In the genomic region with DNA sequence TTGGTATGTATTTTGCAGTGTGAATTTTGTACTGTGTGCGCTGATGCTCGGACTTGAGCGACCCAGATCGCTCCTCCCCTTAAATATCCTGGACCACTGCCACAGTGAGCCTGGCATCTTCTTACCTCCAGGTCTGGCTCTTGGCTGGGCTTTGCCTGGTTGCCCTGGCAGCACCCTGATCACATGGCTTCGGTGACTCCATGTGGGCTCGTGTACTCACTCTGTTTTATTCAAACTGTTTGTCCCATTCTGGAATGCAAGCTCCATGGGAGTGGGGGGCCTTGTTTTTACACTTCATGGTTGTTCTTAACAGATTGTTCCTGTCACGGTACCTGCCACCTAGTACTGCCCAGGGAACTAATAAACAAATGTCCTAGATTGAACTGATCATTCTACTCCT, we compare ENCODE assay signal across 8 mouse cellular contexts. TPM values are rescaled to one million over a fixed set of nuclear protein-coding genes. Genes with fewer than 3 reads are reported as not detected.
DNase-seq lines count a peak whose midpoint lies in the region; ATAC-seq and TF ChIP-seq lines count a peak whose summit lies in the region.
"Had no signal": no experiment of that assay in that cellular context is flagged by ENCODE, and none has a peak within 500 bp of the region (broad histone marks: within the 10 kb centered on the region; RNA-seq: fewer than 3 reads in every experiment).

No protein-coding gene starts in this region.

- no peaks in the 10 kb centered on the region for H3K27me3 ChIP-seq in liver, adult 2 months (ENCODE audit: control insufficient read depth, insufficient read depth, low read length)
- no peaks in the 10 kb centered on the region for H3K27me3 ChIP-seq in liver, embryonic 11.5 days (replicated peaks; ENCODE audit: control insufficient read depth, insufficient read depth, low read length)
- H3K27me3 ChIP-seq in myocyte (ENCODE audit: control insufficient read depth, insufficient read depth, insufficient read length) = no peaks in the 10 kb centered on the region

- TF ChIP-seq CTCF in liver, adult 2 months (IDR thresholded peaks at IDR 0.05; ENCODE audit: low read depth, low read length) = no peak

- H3K4me2 ChIP-seq in liver, embryonic 11.5 days = no peak overlapping the region
- peak overlapping the region; percentile 58 for H3K4me2 ChIP-seq in myocyte (ENCODE audit: low read depth)

- peak overlapping the region; percentile 79 for H3K27ac ChIP-seq in liver, adult 2 months (replicated peaks; ENCODE audit: insufficient read depth, low read depth, low read length)
- no peak overlapping the region for H3K27ac ChIP-seq in liver, embryonic 11.5 days (ENCODE audit: low read depth, low read length)

- ATAC-seq in liver, embryonic 11.5 days (replicated peaks; ENCODE audit: low FRiP score) = no peak
- ATAC-seq: midbrain, embryonic 16.5 days had no signal

- H3ac ChIP-seq in myocyte (ENCODE audit: control insufficient read depth, insufficient read length) = no peak overlapping the region

- TF ChIP-seq POLR2A in liver, adult 2 months (IDR thresholded peaks at IDR 0.05; ENCODE audit: extremely low read depth, insufficient read depth, low read length) = no peak
- TF ChIP-seq POLR2A in myocyte (IDR thresholded peaks at IDR 0.05; ENCODE audit: insufficient read length, low read depth) = no peak

- DNase-seq in liver, adult 2 months (ENCODE audit: extremely low read depth, low read depth, low spot score) = peak; percentile 97
- DNase-seq in liver, embryonic 11.5 days (ENCODE audit: low spot score) = no peak
- peak; percentile 84 for DNase-seq in adrenal gland, postnatal 14 days
- DNase-seq in gastrocnemius, adult 8-10 months (ENCODE audit: low spot score in 2 of 2) = peak; percentile 82 to 83
- no peak for DNase-seq in frontal cortex, postnatal 10 days (ENCODE audit: low spot score in 2 of 2)
- DNase-seq in left cerebral cortex, adult 11 months (ENCODE audit: low spot score) = no peak

- H3K79me2 ChIP-seq in liver, adult 2 months (ENCODE audit: control insufficient read depth, insufficient read depth, low read length) = peaks cover 16% of the 10 kb centered on the region
- peaks cover 26% of the 10 kb centered on the region for H3K79me2 ChIP-seq in myocyte (ENCODE audit: control insufficient read depth, insufficient read depth)

- H3K36me3 ChIP-seq in liver, adult 2 months (ENCODE audit: control insufficient read depth, insufficient read depth, low read length) = no peaks in the 10 kb centered on the region; the same call in 1 of the 2 replicates
- H3K36me3 ChIP-seq in liver, embryonic 11.5 days (ENCODE audit: control insufficient read depth, insufficient read depth, low read length) = no peaks in the 10 kb centered on the region
- H3K36me3 ChIP-seq in myocyte (ENCODE audit: control insufficient read depth, insufficient read depth) = no peaks in the 10 kb centered on the region

- WGBS in liver, adult 2 months = 28% methylated on average over 7 of the region's 7 CpGs
- WGBS in liver, embryonic 11.5 days = 74% methylated on average over 7 of the region's 7 CpGs

- no peak overlapping the region for H3K9ac ChIP-seq in liver, adult 2 months (ENCODE audit: low read depth, low read length)
- no peak overlapping the region for H3K9ac ChIP-seq in liver, embryonic 11.5 days (ENCODE audit: low read depth, low read length)

- H3K9me3 ChIP-seq in liver, embryonic 11.5 days (ENCODE audit: control insufficient read depth, low read length) = no peaks in the 10 kb centered on the region

- H3K4me1 ChIP-seq in liver, adult 2 months (ENCODE audit: control insufficient read depth, insufficient read depth, low read length) = peaks cover 36% of the 10 kb centered on the region
- H3K4me1 ChIP-seq in liver, embryonic 11.5 days (replicated peaks; ENCODE audit: control insufficient read depth, insufficient read depth, low read length) = peaks cover 19% of the 10 kb centered on the region

- H3K4me3 ChIP-seq in liver, adult 2 months (ENCODE audit: insufficient read depth, low read depth, low read length) = no peak overlapping the region
- H3K4me3 ChIP-seq in liver, embryonic 11.5 days (ENCODE audit: low read depth, low read length) = no peak overlapping the region
- H3K4me3 ChIP-seq in myocyte = no peak overlapping the region

TF ChIP-seq in myocyte, 11 proteins besides CTCF, POLR2A, EP300 and RAD21:
- no peak for TF ChIP-seq MYOG (IDR thresholded peaks at IDR 0.05; ENCODE audit: control insufficient read depth in 1 of 3, insufficient read depth in 1 of 3, insufficient read length in 2 of 3, low read depth in 2 of 3)
- TF ChIP-seq USF1 (IDR thresholded peaks at IDR 0.05; ENCODE audit: low read depth) = peak; percentile 37
TF ChIP-seq in myocyte: peak in this region for 1.

RNA-seq across cellular contexts. Expression of a gene that starts 1.3 kb away (rescaled TPM):
- total RNA-seq in liver, adult 2 months (2014; rRNA removed) = 14.3 and 21.5 TPM in 2 replicates
- polyA plus RNA-seq in liver, adult 2 months (2012; rRNA removed) = 11.0 and 12.7 TPM in 2 replicates
- 21.9 and 23.2 TPM in 2 replicates for polyA plus RNA-seq in liver, embryonic 11.5 days (2014; fragmentation: Nextera tagmentation; extraction: Ambion mirVana)
- 30.6 and 36.6 TPM in 2 replicates for total RNA-seq in adrenal gland, postnatal 14 days (2021)
- total RNA-seq in gastrocnemius, adult 8-10 months (2022) = 10 to 100 TPM in 3 of 4 experiments, 1 to 10 TPM in 1; 7.7 to 14.5 (median 13.0) TPM
- polyA plus RNA-seq in myocyte (2012; fragmentation: generic; extraction: Trizol) = 34.3 TPM

RNA-seq across cellular contexts. Expression of a gene that starts 37.5 kb away (rescaled TPM):
- 6.5 and 8.2 TPM in 2 replicates for total RNA-seq in liver, adult 2 months (2014; rRNA removed)
- polyA plus RNA-seq in liver, adult 2 months (2012; rRNA removed) = 23.4 and 25.2 TPM in 2 replicates
- polyA plus RNA-seq in liver, embryonic 11.5 days (2014; fragmentation: Nextera tagmentation; extraction: Ambion mirVana) = 16.8 and 16.9 TPM in 2 replicates
- total RNA-seq in adrenal gland, postnatal 14 days (2021) = 32.1 and 36.3 TPM in 2 replicates
- 10 to 100 TPM; 41.7 to 44.1 (median 42.9) TPM for total RNA-seq in gastrocnemius, adult 8-10 months (2022)
- 31.1 TPM for polyA plus RNA-seq in myocyte (2012; fragmentation: generic; extraction: Trizol)

Comparison
In these comparisons a context has a peak if more than half of its experiments do, and no peak if none do; other contexts are left out.
1. DNase-seq: peak in liver, adult 2 months (single experiment), adrenal gland, postnatal 14 days (single experiment) and gastrocnemius, adult 8-10 months (2 of 2); none in liver, embryonic 11.5 days (single experiment), frontal cortex, postnatal 10 days (0 of 2) and left cerebral cortex, adult 11 months (single experiment).